Mouse (Mus musculus) bone marrow macrophage, adult 2 months (primary cell): ENCODE measurements around the gene Cd68. TPM values are rescaled to one million over a fixed set of nuclear protein-coding genes. Genes with fewer than 3 reads are reported as not detected.

ENCODE experiments used
- H3K27ac ChIP-seq: 2 replicates; pipeline ENCODE4 v1.5.1; 2012; ENCODE audit warnings: low read depth, low read length; ENCODE audit not compliant: insufficient read depth
- H3K4me1 ChIP-seq: 2 replicates; pipeline ENCODE4 v1.6.1; 2012; ENCODE audit warnings: low read length; ENCODE audit not compliant: control insufficient read depth, insufficient read depth
- H3K4me3 ChIP-seq: 2 replicates; pipeline ENCODE4 v1.5.1; 2012; ENCODE audit warnings: mild to moderate bottlenecking, low read length, moderate library complexity; ENCODE audit not compliant: insufficient read depth
- CTCF ChIP-seq: IDR thresholded peaks from 2 replicates; pipeline ENCODE4 v1.5.1; 2012; ENCODE audit warnings: low read depth, mild to moderate bottlenecking, low read length, moderate library complexity
- POLR2A ChIP-seq: IDR thresholded peaks from 2 replicates; pipeline ENCODE4 v1.6.1; 2012; ENCODE audit warnings: mild to moderate bottlenecking, low read depth, low read length, borderline replicate concordance
- polyA plus RNA-seq: library from polyadenylated mRNA; stranded (reverse); fragments of >200 nt; gene quantifications from 2 replicates; pipeline ENCODE4 v1.2.4, GENCODE M21; 2012; ENCODE audit not compliant: missing spikeins, insufficient read depth, insufficient read length

The Cd68 gene
- polyA plus RNA-seq, result 1,401 and 1,598 TPM in 2 replicates

DNA sequence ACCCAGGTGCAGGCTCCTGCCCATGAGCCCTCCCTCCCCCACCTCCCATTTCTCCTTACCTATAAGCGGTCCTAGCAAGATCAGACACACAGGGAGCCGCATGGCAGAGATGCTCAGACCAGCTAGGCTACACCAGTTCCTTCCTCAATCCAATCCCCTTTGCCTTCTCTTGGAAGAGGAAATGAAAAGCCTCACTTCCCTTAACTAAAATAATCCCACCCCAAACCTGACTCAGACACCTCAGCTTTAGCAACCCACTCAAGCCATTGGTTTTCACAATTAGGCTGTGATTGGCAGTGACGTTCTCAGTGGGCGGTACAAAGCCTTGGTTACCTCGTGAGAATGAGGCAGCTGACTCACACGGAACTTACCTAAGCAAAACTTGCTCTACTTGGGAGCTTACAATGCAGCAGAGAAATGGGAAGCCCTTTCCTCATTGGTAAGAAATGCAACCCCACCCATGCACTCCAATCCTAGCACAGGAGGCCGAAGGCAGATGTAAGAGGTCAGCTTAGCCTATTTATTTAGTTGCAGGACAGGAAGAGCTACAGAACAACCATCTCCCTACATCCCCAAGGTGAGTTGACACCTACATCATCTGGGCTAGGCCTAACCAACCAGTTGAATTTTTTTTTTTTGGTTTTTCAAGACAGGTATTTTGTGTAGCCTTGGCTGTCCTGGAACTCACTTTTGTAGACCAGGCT lies at the start of gene Cd68:
Gene Cd68, minus strand, starts transcription at position 193 of the 704 bp plus-strand sequence.
- Histone ChIP-seq H3K4me1 (peaks cover 20% of the 10 kb centered on the region), H3K27ac (peak within 1 kb of the TSS; percentile 96), H3K4me3 (peak within 1 kb of the TSS; percentile 90)
- TF ChIP-seq CTCF (no peak), POLR2A (no peak)

DNA sequence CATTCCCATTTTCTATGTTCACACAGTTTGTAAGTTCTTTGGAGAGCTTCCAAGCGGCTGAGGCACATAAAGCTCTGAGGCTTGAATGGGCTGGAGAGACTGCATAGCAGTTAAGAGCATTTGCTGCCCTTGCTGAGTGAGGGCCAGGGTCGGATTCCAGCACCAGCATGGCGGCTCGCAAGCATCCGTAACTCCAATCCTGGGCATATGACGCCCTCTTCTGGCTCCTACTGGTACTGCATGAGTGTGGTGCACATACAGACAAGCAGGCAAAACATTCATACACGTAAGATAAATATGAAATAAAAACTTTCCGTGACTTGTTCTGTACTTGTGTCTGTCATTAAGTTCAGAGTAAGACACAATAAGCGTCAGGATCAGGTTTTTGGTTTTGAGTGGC lies 49.5 kb upstream of the Cd68 start:
- TF ChIP-seq CTCF (peak; percentile 85), POLR2A (no peak)
- Histone ChIP-seq H3K27ac (no peak overlapping the region), H3K4me3 (no peak overlapping the region), H3K4me1 (no peaks in the 10 kb centered on the region)

DNA sequence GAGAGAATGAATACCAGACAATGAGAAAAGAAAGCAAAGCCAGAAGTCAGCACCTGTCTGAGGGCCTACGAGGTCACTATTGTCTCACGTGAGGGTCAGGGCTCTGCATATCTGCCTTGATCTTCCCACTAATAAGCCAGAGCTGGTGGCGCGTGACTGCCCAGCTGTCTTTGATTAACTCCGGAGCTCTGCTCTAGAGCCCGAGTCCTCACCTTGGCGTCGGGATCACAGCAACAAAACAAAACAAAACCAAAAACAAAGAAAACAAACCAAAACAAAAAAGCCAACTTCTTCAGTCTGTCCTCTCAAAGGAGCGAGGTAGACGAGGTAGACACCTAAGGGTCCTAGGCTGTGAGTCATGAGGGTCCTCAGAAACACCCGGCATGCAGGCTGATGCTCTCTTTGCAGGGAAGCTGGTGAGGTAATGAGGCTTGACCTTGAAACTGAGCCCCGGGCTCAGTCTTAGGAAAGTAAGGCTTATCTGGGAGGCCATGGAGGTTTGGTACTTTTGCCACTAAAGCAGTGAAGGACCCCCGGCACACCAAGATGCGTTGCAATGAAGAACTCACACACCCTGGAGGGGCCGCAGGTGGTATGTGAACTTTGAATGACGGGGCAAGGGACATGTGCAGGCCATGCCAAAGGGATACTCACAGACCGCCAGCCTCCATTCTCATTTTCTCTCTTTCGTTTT lies 48.8 kb upstream of the Cd68 start:
- no peak overlapping the region for H3K27ac ChIP-seq
- no peak overlapping the region for H3K4me3 ChIP-seq
- TF ChIP-seq POLR2A (no peak), CTCF (no peak)
- H3K4me1 ChIP-seq, result no peaks in the 10 kb centered on the region

DNA sequence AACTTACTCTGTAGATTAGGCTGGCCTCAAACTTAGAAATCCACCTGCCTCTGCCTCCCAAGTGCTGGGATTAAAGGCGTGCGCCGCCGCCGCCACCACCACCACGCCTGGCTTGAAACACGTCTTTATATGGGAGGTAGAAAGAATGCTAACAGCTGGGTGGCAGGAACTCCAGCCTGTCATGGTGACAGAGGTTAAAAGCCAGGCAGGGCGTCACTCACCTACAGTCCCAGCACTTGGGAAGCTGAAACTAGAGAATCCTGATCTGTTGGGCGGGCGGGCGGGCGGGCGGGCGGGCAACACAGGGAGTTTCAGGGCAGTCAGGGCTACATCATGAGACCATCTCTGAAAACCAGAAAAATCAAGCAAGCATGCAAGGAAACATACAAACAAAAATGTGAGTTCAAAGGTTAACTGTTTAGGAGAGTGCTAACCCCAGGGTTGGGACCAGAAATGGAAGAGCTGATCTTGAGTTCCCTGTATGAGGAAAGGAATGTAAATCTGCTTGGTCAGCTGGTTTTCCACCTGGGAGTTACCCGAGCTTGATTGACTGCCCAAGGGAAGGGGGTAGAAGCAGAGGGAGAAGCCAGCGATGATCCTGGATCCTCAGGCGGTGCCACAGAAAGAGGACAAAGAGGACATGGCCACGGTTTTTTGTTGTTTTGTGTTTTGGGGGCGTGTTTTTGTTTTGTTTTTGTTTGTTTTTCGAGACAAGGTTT lies 47.2 kb upstream of the Cd68 start:
- no peaks in the 10 kb centered on the region for H3K4me1 ChIP-seq
- H3K4me3 ChIP-seq, result no peak overlapping the region
- no peak overlapping the region for H3K27ac ChIP-seq
- no peak for TF ChIP-seq POLR2A
- no peak for TF ChIP-seq CTCF

DNA sequence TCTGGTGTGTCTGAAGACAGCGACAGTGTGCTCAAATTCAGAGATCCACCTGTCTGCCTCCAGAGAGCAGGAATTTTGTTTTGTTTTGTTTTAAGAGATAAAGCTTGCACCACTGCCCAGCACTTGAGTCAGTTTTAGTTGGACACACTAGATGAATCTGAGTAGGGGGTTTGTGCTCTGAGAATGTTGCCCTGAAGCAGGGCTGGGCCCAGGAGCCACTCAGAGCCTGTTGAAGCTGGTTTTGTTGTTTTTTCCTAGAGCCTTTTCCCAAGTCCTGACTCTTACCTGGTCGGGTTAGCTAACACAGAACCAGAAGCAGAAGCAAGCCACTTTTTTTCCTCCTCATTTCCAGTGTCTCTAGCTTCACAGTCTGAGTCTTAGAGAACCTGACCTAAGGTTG lies 45.1 kb upstream of the Cd68 start:
- H3K4me3 ChIP-seq, result no peak overlapping the region
- no peaks in the 10 kb centered on the region for H3K4me1 ChIP-seq
- H3K27ac ChIP-seq, result no peak overlapping the region
- TF ChIP-seq POLR2A, result no peak
- no peak for TF ChIP-seq CTCF

GRCm38 (mm10) chr11:69710470-69710869 lies 44.5 kb upstream of the Cd68 start:
- H3K4me3 ChIP-seq, result no peak overlapping the region
- H3K4me1 ChIP-seq, result no peaks in the 10 kb centered on the region
- TF ChIP-seq POLR2A (no peak), CTCF (no peak)
- no peak overlapping the region for H3K27ac ChIP-seq

DNA sequence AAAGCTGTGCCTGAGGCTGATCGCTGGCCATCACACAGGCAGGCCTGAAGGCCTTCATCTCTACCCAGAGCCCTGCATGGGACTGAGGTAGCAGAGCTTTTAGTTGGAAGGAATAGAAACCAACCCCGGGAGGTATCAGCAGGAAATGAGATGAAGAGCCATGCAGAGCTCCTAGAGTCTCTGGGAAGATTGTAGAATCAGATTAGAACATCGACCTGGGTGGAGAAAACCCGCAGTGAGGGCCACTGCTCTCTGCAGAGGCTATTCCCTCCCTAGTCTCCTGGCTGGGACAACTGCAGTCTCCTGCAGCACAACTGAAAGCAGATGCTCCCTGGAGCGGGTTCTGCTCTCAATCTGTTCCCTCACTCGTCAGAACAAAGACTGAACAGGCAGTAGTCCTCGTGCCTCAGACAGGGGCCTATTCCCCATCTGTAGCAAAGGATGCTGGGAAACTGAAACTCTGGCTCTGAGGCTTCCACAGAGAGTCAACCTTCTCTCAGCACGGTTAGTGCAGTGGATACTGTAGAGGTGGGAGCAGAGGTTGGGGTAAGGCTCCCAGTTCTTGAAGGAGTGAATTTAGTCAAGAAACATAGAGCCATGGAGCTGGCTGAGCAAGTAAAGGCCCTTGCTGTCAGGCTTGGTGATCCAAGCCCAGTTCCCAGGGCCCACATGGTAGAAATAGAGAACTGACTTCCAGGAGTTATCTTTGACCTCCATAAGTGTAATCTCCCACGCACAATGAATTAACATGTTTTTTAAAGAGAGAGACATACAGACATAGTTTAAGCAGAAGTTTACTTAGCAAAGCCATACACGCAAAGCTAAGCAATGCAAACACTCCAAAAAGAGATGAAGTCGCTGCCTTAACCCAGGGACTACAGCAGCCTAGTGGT lies 43.8 kb upstream of the Cd68 start:
- Histone ChIP-seq H3K4me1 (no peaks in the 10 kb centered on the region), H3K27ac (no peak overlapping the region), H3K4me3 (no peak overlapping the region)
- TF ChIP-seq POLR2A (no peak), CTCF (no peak)

GRCm38 (mm10) chr11:69708614-69709265 lies 42.8 kb upstream of the Cd68 start:
- no peak for TF ChIP-seq CTCF
- no peak for TF ChIP-seq POLR2A
- no peak overlapping the region for H3K4me3 ChIP-seq
- H3K27ac ChIP-seq, result no peak overlapping the region
- no peaks in the 10 kb centered on the region for H3K4me1 ChIP-seq

DNA sequence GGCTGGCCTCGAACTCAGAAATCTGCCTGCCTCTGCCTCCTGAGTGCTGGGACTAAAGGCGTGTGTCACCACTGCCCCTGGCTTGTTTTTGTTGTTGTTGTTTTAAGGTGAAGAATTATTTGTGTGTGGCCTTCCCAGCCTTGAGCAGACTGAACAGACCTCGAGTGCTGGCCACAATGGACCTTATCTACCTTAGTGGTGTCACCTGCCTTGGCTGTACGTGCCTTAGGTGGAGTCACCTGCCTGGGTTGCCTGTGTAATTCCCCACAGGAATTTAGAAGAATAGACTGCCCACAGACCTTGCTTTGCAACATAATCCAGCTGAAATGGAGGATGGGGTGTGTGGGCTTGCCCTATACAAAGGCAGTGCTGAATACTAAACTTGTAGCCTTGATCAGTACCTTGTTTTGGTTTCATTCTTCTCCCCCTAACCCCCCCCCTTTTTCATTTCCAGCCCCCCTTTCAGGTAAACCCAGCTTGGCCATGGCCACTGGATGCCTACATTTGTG lies 42.0 kb upstream of the Cd68 start:
- Histone ChIP-seq H3K4me3 (no peak overlapping the region), H3K4me1 (no peaks in the 10 kb centered on the region), H3K27ac (no peak overlapping the region)
- TF ChIP-seq POLR2A (no peak), CTCF (no peak)
